Mouse (Mus musculus) spleen, adult 12 weeks (tissue): ENCODE data around the gene Papss2.

Experiments
- DNase-seq: peaks from one replicate; pipeline ENCODE4 v3.0.0; 2022; ENCODE audit warnings: low spot score

Papss2 gene

GRCm38 (mm10) chr19:32595506-32596286 lies at the start of gene Papss2:
Gene Papss2 (plus strand): TSS chr19:32595790.
- DNase-seq = peak; percentile 9

- DNase-seq = no peak
Observed at GRCm38 (mm10) chr19:32547396-32547795, 48.2 kb upstream of the Papss2 start.

- no peak for DNase-seq
Observed at GRCm38 (mm10) chr19:32548202-32548601, 47.4 kb upstream of the Papss2 start.

GRCm38 (mm10) chr19:32550446-32550845 lies 45.1 kb upstream of the Papss2 start:
- no peak for DNase-seq

- no peak for DNase-seq
Observed at GRCm38 (mm10) chr19:32551442-32551841, 44.1 kb upstream of the Papss2 start.

GRCm38 (mm10) chr19:32552106-32552505 lies 43.5 kb upstream of the Papss2 start:
- DNase-seq = no peak

- DNase-seq = no peak
Observed at GRCm38 (mm10) chr19:32553310-32553709, 42.3 kb upstream of the Papss2 start.

GRCm38 (mm10) chr19:32555257-32555656 lies 40.3 kb upstream of the Papss2 start:
- no peak for DNase-seq

- no peak for DNase-seq
Observed at GRCm38 (mm10) chr19:32567025-32567424, 28.6 kb upstream of the Papss2 start.

- DNase-seq = no peak
Observed at GRCm38 (mm10) chr19:32567447-32567846, 28.1 kb upstream of the Papss2 start.

- DNase-seq = no peak
Observed at GRCm38 (mm10) chr19:32568470-32568869, 27.1 kb upstream of the Papss2 start.

- no peak for DNase-seq
Observed at GRCm38 (mm10) chr19:32568961-32569653, 26.5 kb upstream of the Papss2 start.

- DNase-seq = no peak
Observed at GRCm38 (mm10) chr19:32569725-32570124, 25.9 kb upstream of the Papss2 start.

- DNase-seq = no peak
Observed at GRCm38 (mm10) chr19:32572191-32572590, 23.4 kb upstream of the Papss2 start.

GRCm38 (mm10) chr19:32573259-32573658 lies 22.3 kb upstream of the Papss2 start:
- DNase-seq = no peak

- DNase-seq = no peak
Observed at GRCm38 (mm10) chr19:32574846-32575245, 20.7 kb upstream of the Papss2 start.

- DNase-seq = no peak
Observed at GRCm38 (mm10) chr19:32577749-32578148, 17.8 kb upstream of the Papss2 start.

- no peak for DNase-seq
Observed at GRCm38 (mm10) chr19:32583091-32583766, 12.4 kb upstream of the Papss2 start.

GRCm38 (mm10) chr19:32587727-32588126 lies 7.9 kb upstream of the Papss2 start:
- DNase-seq = no peak

- no peak for DNase-seq
Observed at GRCm38 (mm10) chr19:32592749-32593148, 2.8 kb upstream of the Papss2 start.

- no peak for DNase-seq
Observed at GRCm38 (mm10) chr19:32593870-32594269, 1.7 kb upstream of the Papss2 start.

- no peak for DNase-seq
Observed at GRCm38 (mm10) chr19:32595131-32595505, 472 bp upstream of the Papss2 start.

GRCm38 (mm10) chr19:32599006-32599405 lies 3.4 kb downstream of the Papss2 start:
- DNase-seq = no peak
